Mouse (Mus musculus): Measurements from ENCODE around the gene Nav3.
"Not testable (repeated sequence)": the region's sequence is repeated elsewhere in the genome, so short reads cannot be mapped to it uniquely, and the experiment has no call there.

Nav3 gene

DNA sequence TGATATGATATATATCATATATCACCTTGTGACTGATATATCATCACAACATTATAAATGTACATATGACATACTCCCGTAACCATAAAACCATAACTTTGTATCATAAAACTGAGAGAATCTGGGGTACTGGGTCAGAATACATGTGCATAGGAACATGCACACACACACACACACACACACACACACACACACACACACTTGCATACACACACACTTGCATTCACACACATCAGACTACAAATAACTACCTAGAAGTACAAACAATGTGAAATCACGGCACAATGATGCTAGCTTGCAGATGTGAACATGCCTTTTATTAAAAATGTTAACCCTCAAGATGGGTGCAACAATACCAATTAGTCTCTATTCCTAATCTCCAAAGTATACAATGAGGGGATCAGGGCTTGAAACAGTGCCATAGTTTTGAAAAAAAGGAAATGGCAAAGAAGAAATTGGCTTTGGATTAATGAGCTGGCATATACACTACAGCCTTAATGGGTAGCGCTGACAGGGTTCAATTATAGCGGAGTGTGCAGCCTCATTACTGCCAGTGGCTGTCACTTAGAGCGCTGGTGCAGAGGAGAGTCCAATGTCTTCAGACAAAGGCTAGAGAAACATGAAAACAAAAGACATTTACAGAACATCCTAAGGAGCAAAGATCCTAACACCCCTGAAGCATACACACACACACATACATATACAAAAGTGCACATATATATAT is 72.3 kb downstream of the Nav3 start:
- DNase-seq (ENCODE audit: low read depth) = not testable (repeated sequence)

DNA sequence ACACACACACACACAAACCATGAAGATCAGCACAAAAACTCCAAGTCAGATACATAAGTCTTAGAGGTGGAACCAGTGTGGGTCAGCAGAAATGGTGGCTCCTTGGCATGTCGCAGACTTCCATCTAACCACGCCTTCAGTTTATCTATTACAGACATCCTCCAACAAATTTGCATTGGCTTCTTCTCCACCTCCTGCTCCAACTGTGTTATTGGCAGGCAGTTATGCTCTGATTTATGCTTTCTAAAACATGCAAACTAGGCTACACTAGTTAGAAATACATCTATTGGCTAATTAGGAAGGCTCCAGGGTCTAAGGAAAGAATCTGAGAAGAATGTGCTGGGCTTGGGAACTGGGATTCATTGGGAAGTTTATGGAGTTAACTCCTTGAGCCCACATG is 75.2 kb downstream of the Nav3 start:
- DNase-seq (ENCODE audit: low read depth) = no peak

DNA sequence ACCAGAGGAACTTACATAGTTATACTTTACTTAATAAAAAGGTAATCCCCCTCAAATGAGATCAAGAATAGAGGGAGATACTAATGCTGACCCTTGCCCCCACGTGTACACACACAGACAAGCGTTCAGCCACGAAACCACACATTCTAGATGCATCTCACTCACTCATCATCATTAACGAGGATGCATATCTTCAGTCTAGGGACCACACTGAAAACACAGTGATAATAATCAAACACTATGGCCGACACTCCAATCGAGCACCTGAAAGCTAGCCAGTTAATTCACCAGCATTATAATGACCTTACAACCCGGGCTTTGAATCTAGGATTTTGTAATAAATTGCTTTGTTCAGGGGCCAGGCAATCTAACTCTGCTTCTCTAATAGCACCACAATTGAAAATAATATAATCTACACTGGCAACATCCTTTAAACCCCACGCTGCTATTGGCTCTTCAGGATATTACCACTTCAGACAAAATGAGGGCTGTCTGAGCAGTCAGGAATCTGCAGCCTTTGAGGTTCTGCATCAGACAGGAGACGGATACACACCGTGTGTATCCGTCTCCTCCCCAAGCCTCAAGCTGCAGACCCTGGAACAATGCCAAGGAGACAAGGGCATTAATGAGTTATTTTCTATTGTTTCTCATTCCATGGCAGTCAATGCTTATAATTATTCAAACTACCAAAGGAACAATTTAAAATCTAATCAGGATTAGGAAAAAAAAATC is 83.1 kb downstream of the Nav3 start:
- no peak for DNase-seq (ENCODE audit: low read depth)

DNA sequence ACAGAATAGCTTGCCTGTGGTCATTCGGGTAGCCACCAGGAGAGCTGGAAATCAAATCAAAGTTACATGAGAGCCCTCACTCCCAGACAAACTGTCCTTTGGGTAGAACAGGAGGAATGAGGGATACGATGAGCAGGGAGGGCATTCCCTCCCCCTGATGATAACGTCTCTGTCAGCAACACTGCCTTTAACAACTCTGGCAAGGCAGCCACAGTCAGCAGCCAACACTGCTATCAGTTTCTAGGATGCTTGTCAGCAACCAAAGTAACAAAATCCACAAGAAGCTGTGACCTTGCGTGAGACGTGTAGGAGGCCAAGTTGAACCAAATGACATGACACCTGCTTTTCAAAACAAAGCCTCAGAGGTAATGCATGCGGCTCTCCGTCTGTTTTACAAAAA is 103.9 kb downstream of the Nav3 start:
- no peak for DNase-seq (ENCODE audit: low read depth)

DNA sequence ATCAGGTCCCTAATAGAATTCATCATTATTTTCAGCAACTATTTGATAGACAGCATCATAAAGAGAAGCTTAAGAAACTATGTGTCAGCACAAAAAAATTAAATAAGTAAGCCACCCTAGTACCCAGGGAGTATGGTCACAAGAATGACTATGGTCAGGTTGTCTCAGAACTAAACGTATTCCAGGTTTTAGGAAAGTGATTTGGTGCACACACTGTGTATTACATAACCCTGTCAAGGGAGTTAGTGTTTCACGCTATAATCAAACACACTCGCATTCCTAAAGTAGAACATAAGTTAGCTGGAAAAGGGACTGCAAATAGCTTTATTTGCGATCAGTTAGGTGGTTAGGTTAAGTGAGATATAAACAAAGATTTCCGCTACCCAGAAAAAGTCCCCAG is 126.0 kb downstream of the Nav3 start:
- no peak for DNase-seq (ENCODE audit: low read depth)

DNA sequence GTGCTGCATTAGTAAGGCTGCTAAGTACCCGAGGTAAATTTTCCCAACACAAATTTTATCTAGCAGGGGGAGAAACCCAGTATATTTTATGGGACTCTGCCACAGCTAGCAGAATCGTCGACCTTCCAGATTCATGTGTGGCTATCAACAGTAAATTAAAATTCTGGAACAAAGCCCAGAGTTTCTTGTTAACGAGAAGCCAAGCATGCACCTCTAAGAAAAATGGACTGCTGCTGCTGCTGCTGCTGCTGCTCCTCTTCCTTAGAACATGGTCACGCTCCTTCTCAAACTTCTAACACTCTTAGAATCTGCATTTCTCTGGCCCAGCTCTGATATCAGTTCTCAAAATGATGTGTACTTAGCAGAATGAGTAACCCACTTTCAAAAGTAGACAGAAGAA is 126.4 kb downstream of the Nav3 start:
- DNase-seq (ENCODE audit: low read depth) = no peak

DNA sequence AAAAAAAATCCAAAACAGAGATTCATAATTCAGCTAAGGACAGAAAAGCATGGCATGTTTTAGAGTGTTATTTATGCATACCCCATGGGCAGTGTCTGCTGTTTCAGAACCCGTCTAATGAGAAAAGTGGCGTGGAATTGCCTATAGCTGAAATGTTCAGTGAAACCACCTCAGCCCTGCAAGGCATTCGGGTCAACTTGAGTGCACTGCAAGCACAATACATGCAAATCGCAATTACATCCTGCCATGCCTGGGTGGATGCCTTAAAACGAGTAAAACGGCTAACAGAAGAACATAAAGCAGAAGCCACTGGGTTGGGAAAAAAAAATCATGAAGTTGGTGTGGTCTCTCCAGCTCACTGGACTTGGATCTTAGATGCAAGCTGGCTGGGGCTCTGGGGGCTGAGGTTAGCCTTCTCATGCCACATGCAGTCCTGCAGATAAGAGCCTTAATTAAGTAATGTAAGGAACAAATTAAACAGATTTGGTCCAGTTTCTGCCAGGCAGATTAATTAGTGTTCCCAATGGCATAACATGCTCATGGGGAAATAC is 133.8 kb downstream of the Nav3 start:
- DNase-seq (ENCODE audit: low read depth) = no peak

DNA sequence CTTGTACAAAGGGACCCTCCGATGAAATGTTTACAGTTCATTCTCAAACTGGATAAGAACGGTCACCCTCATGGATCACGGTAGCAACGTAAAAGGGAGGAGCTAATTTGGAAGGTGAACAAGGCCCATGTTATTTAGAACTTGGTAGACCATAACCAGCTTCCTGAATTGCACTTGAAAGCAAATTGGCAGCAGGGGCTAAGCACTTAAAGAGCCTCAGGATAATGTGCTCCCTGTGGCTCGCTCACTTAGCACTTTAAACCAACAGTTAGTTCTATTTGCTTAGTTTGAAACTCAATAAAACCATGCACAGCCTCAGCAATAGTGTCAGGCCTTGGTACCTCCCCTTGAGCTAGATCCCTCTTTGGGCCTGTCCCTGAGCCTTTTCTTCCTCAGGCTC is 138.7 kb downstream of the Nav3 start:
- no peak for DNase-seq (ENCODE audit: low read depth)

DNA sequence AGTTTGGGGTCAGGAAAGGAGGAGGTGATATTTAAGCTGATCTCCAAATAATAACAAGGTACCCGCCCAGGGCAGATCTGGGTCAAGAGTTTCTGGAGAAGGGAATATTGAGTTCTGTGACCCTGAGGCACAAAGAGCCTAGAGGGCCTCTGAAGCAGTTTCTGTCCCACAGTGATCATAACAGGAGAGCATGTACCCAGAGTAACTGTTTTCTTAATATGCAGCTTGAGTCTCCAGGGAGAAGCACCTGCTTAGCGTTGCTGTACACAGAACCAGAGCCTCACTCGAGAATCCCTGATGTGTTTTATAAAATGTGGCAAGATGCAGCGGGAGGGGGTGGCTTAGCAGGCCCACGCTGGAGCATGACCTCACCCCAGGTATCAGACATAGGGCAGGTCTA is 141.5 kb downstream of the Nav3 start:
- no peak for DNase-seq (ENCODE audit: low read depth)

DNA sequence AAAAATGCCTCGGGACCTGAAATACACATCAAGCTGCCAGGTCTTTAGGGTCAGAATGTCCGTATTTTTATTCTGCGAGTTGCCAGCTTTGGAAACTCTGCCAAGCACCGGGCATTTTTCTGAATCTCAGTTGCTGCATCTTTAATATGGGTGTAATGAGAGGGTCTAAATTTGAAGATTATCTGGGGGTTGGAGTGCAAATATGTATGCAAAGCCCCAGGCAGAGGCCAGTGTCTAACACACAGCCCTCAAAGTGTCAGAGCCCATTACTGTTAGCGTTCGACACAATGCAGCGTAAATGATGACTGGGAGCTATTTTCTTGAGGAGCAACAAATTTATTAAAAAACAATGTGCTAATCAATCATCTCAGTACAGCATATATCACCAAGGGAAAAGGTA is 142.0 kb downstream of the Nav3 start:
- no peak for DNase-seq (ENCODE audit: low read depth)

DNA sequence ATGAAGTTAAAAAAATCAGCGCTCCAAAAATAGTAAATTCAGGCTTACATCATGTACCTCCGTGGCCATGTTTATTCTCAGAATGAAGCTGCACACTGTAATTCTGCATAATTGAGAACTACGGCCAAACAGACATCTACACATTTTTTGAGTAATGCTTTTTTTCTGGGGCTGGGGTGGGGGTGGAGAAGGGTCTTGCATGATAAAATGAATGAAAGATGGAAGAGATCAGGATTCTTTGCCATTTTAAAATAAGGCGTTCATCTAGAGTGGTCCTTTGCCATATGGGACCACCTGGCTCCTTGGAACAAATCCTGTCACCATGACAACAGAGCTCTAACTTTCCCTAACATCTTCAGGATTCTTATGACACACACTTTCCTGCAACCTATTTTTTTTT is 146.5 kb downstream of the Nav3 start:
- DNase-seq (ENCODE audit: low read depth) = no peak

DNA sequence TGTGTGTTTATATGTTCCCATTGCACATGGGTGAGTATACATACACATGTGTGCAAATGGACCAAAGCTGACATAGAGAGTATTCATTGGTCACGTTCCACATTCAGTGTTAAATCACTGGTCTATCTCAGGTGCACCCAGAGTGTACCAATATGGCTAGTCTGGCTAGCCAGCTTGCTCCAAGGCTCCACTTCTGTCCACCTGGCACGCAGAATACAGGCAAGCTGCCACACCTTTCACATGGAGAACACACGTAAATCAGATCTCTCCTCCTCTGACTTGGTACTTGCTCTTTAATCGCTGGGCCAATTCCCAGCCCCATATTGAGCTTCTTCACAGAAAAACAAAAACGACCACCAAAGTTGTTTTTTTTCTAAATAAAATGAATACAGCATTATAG is 150.4 kb downstream of the Nav3 start:
- DNase-seq (ENCODE audit: low read depth) = no peak

DNA sequence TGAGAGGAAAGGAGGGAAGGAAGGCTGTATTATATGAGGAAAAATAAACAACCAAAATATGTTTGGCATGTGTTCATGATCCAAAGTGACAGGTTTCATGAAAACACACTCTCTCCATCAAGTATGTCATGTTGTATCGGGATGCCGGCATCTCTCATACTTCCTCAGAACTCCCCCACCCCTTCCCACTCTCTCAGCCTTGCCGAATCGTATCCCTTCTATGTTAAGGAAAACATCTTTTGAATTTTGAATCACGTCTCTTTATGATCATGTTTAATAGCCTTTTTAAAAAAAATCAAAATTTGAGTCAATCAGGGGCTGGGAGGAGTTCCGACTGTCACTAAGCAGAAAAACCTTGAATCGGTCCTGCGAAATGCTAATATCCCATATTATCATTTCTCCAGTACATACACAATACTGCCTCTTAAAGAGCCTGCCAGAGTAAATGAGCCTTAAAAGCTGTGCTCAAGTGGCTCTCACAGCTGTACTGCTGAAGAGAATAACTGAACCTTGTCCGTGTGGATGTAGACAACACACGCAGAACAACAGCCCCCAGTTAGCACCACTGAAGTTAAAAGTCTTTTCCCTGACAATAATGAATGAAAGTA is 165.9 kb downstream of the Nav3 start:
- no peak for DNase-seq (ENCODE audit: low read depth)

DNA sequence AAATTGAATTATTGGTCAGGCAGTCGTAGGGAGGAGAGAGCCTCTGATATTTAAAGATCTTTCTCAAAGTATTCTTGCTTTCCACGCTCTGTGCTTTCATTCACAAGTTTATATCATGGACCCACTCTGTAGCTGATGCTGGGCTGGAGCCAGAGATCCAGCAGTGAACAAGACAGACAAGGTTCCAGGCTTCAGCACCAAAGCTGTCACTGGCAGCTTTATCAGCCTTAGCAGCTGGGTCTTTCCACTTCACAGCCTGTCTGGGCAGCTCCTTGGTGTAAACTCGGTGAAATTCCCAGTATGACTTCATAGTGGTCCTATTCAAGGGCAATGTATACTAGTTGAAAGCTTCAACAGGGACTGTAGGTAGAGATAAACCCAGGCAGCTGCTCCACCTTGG is 172.1 kb downstream of the Nav3 start:
- no peak for DNase-seq (ENCODE audit: low read depth)

DNA sequence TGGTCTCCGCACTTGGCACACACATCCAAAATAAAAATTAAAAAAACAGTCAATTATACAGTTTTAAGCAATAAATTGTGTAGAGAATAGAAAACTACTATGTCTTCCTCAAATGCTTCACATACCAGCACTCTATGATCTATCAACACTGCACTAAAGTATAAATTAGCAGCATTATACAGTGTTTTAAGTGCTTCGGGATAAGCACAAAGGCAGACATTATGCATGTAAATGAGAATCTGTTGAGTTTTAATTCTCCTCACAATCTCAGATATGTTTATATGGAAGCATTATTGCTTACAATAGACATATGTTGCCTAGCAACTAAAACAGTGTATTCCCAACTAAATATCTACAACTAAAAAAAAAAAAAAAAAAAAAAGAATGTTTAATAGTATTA is 183.2 kb downstream of the Nav3 start:
- no peak for DNase-seq (ENCODE audit: low read depth)

DNA sequence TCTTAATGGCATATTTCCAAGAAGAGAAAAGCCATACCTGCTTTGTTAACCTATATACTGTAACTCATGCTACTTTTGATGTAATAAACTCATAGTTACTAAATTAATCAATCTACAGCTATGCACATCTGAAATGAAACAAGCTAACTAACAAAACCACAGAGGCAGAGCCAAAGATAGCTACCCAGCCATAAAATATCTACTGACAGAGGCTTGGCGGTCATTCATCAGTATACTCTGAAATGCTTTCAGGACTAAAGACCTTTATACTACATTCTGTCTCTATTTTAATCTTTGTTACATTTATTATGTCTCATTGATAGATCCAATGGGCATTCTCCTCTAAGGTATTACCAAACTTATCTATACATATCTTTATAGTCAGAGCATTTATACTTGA is 185.4 kb downstream of the Nav3 start:
- DNase-seq (ENCODE audit: low read depth) = no peak

DNA sequence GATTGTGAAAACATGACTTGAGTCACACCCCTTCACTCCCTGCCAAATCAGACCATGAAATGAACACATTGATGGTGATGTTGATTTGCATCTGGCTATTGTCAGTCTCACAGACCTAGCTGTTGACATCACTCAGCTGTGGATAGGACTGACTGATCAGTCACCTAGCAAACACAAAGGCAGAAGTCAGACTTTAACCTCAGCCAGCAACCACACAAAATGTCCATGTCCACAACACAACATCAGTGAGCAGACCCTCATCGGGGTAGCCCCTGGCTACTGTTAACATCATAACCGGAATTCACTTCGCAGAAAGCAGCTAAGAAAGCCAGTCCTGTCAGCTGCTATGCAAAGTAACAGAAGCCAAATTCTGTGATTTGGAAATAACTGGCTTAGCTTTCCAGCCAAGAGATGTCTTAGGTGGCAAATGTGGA is 213.9 kb downstream of the Nav3 start:
- DNase-seq (ENCODE audit: low read depth) = no peak

DNA sequence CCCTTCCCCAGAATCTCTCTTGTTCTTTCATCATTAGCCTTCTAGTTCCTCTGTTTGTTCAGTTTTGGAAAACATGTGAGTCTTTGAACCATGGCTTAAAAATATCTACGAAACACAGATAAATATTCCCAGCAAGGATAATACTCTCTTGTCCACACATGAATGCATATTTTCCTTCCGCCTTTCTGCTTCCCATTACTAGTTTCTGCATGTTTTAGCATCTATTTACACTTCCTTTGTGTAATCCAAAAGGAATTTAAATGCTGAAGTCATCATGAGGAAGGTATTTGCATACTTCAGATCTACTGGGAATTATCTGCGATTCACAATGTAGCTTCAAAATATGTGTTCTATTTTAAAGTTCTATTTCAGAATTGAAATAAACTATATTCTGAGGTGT is 215.3 kb downstream of the Nav3 start:
- no peak for DNase-seq (ENCODE audit: low read depth)

DNA sequence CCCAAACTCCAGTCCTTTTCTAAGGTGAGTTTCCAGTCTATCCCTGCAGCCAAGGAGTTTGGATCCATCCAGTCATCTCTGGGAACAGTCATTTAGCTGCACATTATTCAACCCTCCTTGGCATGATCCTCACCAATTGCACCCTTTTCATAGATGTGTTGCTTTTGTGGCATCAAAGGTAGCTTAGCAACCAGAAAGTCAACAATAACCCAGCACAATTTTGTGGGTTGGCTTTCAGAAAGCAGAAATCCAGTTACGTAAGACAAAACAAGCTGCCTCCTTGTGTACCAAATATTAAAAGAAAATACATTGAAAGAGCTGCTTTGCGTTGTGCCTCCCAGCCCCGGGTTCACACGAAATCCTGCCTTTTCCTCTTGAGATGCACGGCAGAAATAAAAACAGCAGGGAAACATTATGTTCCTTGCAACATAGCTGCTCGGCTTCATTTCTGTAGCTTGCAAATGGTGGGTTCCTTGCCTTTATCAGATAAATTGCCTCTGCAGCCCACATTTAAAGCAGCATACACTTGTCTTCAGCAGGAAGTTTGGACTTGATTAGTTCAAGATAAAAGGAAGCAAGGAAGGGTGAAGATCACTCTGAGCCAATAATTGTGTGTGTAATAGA is 222.6 kb downstream of the Nav3 start:
- no peak for DNase-seq (ENCODE audit: low read depth)

DNA sequence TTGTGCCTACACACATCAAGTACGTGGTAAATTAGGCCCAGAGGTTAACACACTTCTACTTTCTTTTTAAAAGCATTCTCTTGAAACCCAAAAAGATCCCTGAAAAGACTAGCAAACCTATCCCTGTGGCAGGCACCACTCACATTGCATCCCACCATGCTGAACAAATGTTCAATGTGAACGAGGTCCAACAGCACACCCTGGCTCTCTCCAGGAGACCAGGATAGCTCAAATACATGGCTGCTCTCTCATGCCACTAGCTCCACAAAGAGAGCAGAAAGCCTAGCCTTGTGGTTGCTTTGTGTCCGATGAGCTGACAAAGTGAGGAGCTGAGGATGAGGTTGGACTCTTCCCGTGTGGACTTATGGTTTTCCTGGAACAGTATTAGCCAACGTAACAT is 249.6 kb downstream of the Nav3 start:
- DNase-seq (ENCODE audit: low read depth) = no peak

DNA sequence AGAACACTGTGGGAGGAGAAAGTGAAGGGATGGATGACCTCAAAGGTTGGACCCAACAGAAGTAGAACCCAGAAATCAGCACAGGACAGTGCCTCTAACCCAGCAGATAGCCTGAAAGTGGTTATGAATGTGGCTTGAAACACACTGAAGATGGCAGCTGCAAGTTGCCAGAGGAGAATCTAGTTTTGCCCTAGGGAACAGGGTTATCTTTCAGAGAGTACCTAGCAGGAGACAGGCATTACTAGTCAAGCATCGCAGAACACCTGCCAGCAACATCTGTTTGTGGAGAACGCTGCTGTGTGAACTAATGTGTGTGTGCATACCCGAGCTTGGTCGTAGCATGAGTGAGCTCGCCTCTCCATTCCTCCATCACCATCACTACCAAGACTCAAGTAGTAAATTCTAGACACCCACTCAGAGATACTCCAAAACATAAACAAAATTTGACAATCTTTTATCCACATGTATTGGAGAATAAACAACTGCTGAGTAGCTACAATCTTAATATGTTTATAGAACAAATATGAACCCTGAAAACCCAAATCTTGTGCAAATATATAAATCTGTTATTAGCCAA is 251.8 kb downstream of the Nav3 start:
- no peak for DNase-seq (ENCODE audit: low read depth)

DNA sequence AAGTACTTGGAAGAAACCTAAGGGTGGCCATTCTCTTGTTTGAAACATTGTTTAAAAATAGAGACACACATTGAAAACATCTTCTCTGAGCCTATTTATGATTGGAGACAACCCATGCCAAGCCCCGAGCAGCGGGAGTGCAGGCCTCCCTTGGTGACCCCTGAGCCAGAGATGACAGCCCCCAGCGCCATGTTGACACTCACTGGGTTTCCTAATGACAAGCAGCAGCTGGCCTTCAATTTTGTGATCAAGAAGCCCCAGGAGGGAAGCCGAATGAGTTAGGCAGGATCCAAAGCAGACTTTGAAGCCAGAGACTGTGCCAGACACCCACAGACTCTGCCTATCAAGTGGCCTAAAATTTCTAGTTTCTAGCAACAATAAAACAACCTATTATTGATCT is 263.1 kb downstream of the Nav3 start:
- no peak for DNase-seq (ENCODE audit: low read depth)
